Mouse (Mus musculus): ENCODE data around the gene Fthl17a.
A peak's percentile ranks its signal among the peaks of the same experiment; 100 is the strongest.

The Fthl17a gene

GRCm38 (mm10) chrX:85249379-85249778 lies at the start of gene Fthl17a:
Gene Fthl17a (plus strand): TSS chrX:85249679.
- DNase-seq (ENCODE audit: low read depth, low spot score) = no peak

DNA sequence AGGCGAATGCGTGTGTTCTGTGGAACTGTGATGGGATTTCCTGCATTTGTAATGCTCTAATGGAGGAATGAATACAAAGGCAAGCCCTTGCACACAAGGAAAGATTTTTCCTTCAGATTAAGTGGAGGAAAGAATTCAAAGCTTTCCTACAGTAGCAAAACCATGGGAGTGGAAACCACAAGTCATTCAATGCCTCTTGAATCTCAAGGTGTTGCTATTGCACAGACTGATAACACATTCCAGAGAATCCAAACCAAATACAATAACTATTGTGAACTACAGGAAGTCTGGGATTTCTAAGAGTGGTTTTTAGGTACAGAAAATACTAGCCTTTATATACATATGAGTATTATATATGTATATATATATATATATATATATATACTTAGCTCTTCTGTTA lies 42.5 kb upstream of the Fthl17a start:
- no peak for DNase-seq (ENCODE audit: low read depth, low spot score)

DNA sequence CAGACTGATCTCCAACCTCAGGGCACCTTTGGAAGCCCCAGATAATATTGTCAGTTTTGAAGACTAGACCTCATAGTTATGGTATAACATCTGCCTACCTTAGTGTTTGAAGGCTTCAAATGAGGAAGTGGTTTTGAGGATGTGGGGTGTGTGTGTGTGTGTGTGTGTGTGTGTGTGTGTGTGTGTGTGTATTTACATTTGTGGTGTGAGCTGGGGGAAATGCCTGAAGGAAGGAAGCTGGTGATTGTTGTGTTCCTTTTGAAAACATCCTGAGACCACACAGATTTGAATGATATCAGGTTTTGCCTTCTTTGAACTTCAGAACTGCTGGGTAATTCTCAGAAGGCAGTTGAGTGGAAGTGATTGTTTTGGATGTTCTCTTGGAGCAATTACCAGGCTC lies 22.6 kb upstream of the Fthl17a start:
- DNase-seq (ENCODE audit: low read depth, low spot score) = peak; percentile 47

GRCm38 (mm10) chrX:85271821-85272220 lies 22.3 kb downstream of the Fthl17a start:
- DNase-seq (ENCODE audit: low read depth, low spot score) = no peak

- no peak for DNase-seq (ENCODE audit: low read depth, low spot score)
These were observed 22.8 kb downstream of the Fthl17a start for GRCm38 (mm10) chrX:85272296-85272695.

- DNase-seq (ENCODE audit: low read depth, low spot score) = no peak
These were observed 40.4 kb downstream of the Fthl17a start for GRCm38 (mm10) chrX:85289846-85290245.

GRCm38 (mm10) chrX:85292781-85293180 lies 43.3 kb downstream of the Fthl17a start:
- DNase-seq (ENCODE audit: low read depth, low spot score) = no peak

GRCm38 (mm10) chrX:85294001-85294400 lies 44.5 kb downstream of the Fthl17a start:
- peak; percentile 9 for DNase-seq (ENCODE audit: low read depth, low spot score)

DNA sequence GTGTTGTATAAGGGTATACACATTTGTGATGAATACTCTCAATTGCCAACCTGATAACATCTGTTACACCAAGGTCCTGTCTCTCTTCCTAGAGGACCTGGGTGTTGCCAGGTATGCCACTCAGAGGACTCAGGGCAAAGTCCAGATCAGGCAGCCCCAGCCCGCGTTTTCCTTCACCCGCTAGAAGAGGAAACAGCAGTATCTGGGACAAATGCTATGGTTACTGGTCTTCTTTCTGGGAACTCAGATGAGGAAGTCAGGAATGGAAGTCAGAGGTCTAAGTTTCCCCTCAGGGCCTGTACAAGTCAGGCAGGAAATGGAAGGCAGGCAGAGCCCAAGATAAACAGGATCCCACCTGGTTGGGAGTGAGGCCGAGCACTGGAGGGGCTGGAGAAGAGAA lies 55.2 kb downstream of the Fthl17a start:
- no peak for DNase-seq (ENCODE audit: low read depth, low spot score)

GRCm38 (mm10) chrX:85318576-85318975 lies 69.1 kb downstream of the Fthl17a start:
- DNase-seq (ENCODE audit: low read depth, low spot score) = no peak

GRCm38 (mm10) chrX:85319193-85319592 lies 69.7 kb downstream of the Fthl17a start:
- DNase-seq (ENCODE audit: low read depth, low spot score) = no peak

All from CD4-positive helper T cell, adult 2 months (primary cell).